22 mouse cellular contexts compared by ENCODE assay signal in the genomic region with DNA sequence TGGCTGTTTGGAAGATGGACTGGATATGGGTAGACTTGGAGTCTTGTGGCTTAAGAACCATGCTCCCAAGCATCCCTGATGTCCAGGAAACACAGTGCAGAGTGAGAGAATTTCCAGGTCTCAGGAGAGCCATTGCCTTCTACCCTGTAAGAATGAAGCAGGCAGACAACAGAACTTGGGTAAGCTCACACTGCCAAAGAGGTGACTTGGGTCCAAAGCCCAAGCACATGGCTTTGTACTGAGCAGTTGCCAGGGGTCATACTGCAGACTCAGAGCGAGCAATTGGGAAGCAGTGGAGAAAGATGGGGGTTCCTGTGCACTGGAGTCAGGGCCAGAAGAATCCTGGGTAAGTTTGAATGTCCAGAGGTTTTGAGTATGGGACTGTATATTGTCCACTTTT. TPM values are rescaled to one million over a fixed set of nuclear protein-coding genes. Genes with fewer than 3 reads are reported as not detected.
DNase-seq lines count a peak whose midpoint lies in the region; ATAC-seq lines count a peak whose summit lies in the region.
"Had no signal": no experiment of that assay in that cellular context is flagged by ENCODE, and none has a peak within 500 bp of the region (broad histone marks: within the 10 kb centered on the region; RNA-seq: fewer than 3 reads in every experiment).

No protein-coding gene starts in this region.

- WGBS in liver, embryonic 16.5 days (ENCODE audit: insufficient replicate concordance), result 63% methylated on average over 1 of the region's 1 CpGs
- 73% methylated on average over 1 of the region's 1 CpGs for WGBS in intestine, embryonic 16.5 days

- no peaks in the 10 kb centered on the region for H3K9me3 ChIP-seq in liver, embryonic 16.5 days (replicated peaks; ENCODE audit: control insufficient read depth, low read length)
- no peaks in the 10 kb centered on the region for H3K9me3 ChIP-seq in intestine, embryonic 16.5 days (ENCODE audit: control insufficient read depth, low read length)
- H3K9me3 ChIP-seq: embryonic facial prominence, embryonic 13.5 days; forebrain, embryonic 12.5 days; G1E; heart, embryonic 13.5 days; hindbrain, embryonic 13.5 days had no signal

- intact Hi-C loops in heart, postnatal 36 days (cut with DNase I), result loop anchor here (10.0 kb wide), 1 partner anchor 187 kb away; the partner anchor contains the start of gene Mboat2

- no peaks in the 10 kb centered on the region for H3K27me3 ChIP-seq in liver, embryonic 16.5 days (ENCODE audit: control insufficient read depth, insufficient read depth, low read depth, low read length)
- H3K27me3 ChIP-seq in intestine, embryonic 16.5 days (replicated peaks; ENCODE audit: control insufficient read depth, insufficient read depth, low read length), result no peaks in the 10 kb centered on the region
- H3K27me3 ChIP-seq: embryonic facial prominence, embryonic 13.5 days; heart, embryonic 13.5 days had no signal

- H3K9ac ChIP-seq in liver, embryonic 16.5 days (ENCODE audit: low read depth, low read length), result no peak overlapping the region
- H3K9ac ChIP-seq in intestine, embryonic 16.5 days (ENCODE audit: low read depth, low read length), result no peak overlapping the region
- H3K9ac ChIP-seq: embryonic facial prominence, embryonic 13.5 days; forebrain, embryonic 12.5 days; forebrain, postnatal 0 days; heart, embryonic 13.5 days; hindbrain, embryonic 13.5 days had no signal

- no peak for ATAC-seq in liver, embryonic 16.5 days (ENCODE audit: low read depth)
- ATAC-seq in intestine, embryonic 16.5 days, result no peak
- ATAC-seq: CD4-positive, CD25-positive, alpha-beta regulatory T cell, adult 4 months; forebrain, postnatal 0 days; hindbrain, postnatal 0 days had no signal

- no peaks in the 10 kb centered on the region for H3K36me3 ChIP-seq in liver, embryonic 16.5 days (ENCODE audit: control insufficient read depth, insufficient read depth)
- no peaks in the 10 kb centered on the region for H3K36me3 ChIP-seq in intestine, embryonic 16.5 days (ENCODE audit: control insufficient read depth, insufficient read depth, low read length)
- H3K36me3 ChIP-seq: embryonic facial prominence, embryonic 13.5 days; forebrain, embryonic 12.5 days; heart, embryonic 13.5 days; hindbrain, embryonic 13.5 days had no signal

- peak; percentile 91 for DNase-seq in heart, adult 11 months
- DNase-seq in heart, postnatal 36 days, result no peak
- DNase-seq in kidney, postnatal 36 days, result peak; percentile 44 to 52
- DNase-seq in kidney, adult 18-20 months, result no peak
- DNase-seq in adipocyte (ENCODE audit: low spot score), result peak; percentile 50
- DNase-seq: adrenal gland, postnatal 14 days; B cell, adult 2 months; cerebellum, adult 18-20 months; cerebellum, adult 9-11 months; cerebellum, postnatal 36 days; forebrain, postnatal 0 days; gastrocnemius, postnatal 14 days had no signal

- H3K27ac ChIP-seq in liver, embryonic 16.5 days (ENCODE audit: low read length), result peak overlapping the region; percentile 55
- no peak overlapping the region for H3K27ac ChIP-seq in intestine, embryonic 16.5 days (ENCODE audit: low read length)
- H3K27ac ChIP-seq: embryonic facial prominence, embryonic 13.5 days; forebrain, embryonic 12.5 days; heart, embryonic 13.5 days; hindbrain, embryonic 13.5 days; hindbrain, postnatal 0 days had no signal

- no peak overlapping the region for H3K4me2 ChIP-seq in liver, embryonic 16.5 days (ENCODE audit: low read depth, low read length)
- no peak overlapping the region for H3K4me2 ChIP-seq in intestine, embryonic 16.5 days (ENCODE audit: low read depth, low read length)
- H3K4me2 ChIP-seq: embryonic facial prominence, embryonic 13.5 days; forebrain, embryonic 12.5 days; heart, embryonic 13.5 days; hindbrain, embryonic 13.5 days had no signal

- H3K4me1 ChIP-seq in liver, embryonic 16.5 days (ENCODE audit: control insufficient read depth, low read depth, low read length), result peaks cover 77% of the 10 kb centered on the region
- peaks cover 16% of the 10 kb centered on the region for H3K4me1 ChIP-seq in intestine, embryonic 16.5 days (ENCODE audit: control insufficient read depth, insufficient read depth, low read length)

- no peak overlapping the region for H3K4me3 ChIP-seq in liver, embryonic 16.5 days (ENCODE audit: low read depth, low read length)
- H3K4me3 ChIP-seq in intestine, embryonic 16.5 days (ENCODE audit: low read length), result no peak overlapping the region
- H3K4me3 ChIP-seq: embryonic facial prominence, embryonic 13.5 days; forebrain, embryonic 12.5 days; heart, embryonic 13.5 days; hindbrain, embryonic 13.5 days had no signal

RNA-seq across cellular contexts. Expression of gene Klf11, which starts 3.0 kb away (rescaled TPM):
- 10 to 100 TPM; 10.9 to 16.4 TPM for total RNA-seq in heart, postnatal 36 days (2021)
- 9.3 and 9.7 TPM in 2 replicates for polyA plus RNA-seq in liver, embryonic 16.5 days (2015; fragmentation: Nextera tagmentation; extraction: Ambion mirVana)
- 8.1 and 10.0 TPM in 2 replicates for polyA plus RNA-seq in intestine, embryonic 16.5 days (2015; fragmentation: Nextera tagmentation; extraction: Ambion mirVana)

RNA-seq across cellular contexts. Expression of gene Cys1, which starts 33.5 kb away (rescaled TPM):
- 1 to 10 TPM; 5.5 to 6.5 TPM for total RNA-seq in heart, postnatal 36 days (2021)
- polyA plus RNA-seq in liver, embryonic 16.5 days (2015; fragmentation: Nextera tagmentation; extraction: Ambion mirVana), result 0.37 and 0.67 TPM in 2 replicates
- 1.4 and 2.1 TPM in 2 replicates for polyA plus RNA-seq in intestine, embryonic 16.5 days (2015; fragmentation: Nextera tagmentation; extraction: Ambion mirVana)
- total RNA-seq: G1E; hematopoietic stem cell, adult 5-6 weeks had no signal
- polyA plus RNA-seq: CD4-positive, CD25-positive, alpha-beta regulatory T cell, adult 4 months; G1E had no signal

RNA-seq across cellular contexts. Expression of gene Rrm2, which starts 59.9 kb away (rescaled TPM):
- 1 to 10 TPM; 3.7 to 4.2 TPM for total RNA-seq in heart, postnatal 36 days (2021)
- polyA plus RNA-seq in liver, embryonic 16.5 days (2015; fragmentation: Nextera tagmentation; extraction: Ambion mirVana), result 418 and 451 TPM in 2 replicates
- polyA plus RNA-seq in intestine, embryonic 16.5 days (2015; fragmentation: Nextera tagmentation; extraction: Ambion mirVana), result 122 and 147 TPM in 2 replicates

Comparison
In these comparisons a context has a peak if more than half of its experiments do, and no peak if none do; other contexts are left out.
1. DNase-seq: peak in heart, adult 11 months (single experiment), kidney, postnatal 36 days (2 of 2) and adipocyte (single experiment); none in heart, postnatal 36 days (0 of 2) and kidney, adult 18-20 months (single experiment).